Comparison of ENCODE assay signal across 9 mouse cellular contexts in genomic region chr2:28622521-28623124, GRCm38 (mm10). TPM values are rescaled to one million over a fixed set of nuclear protein-coding genes. Genes with fewer than 3 reads are reported as not detected.
A peak's percentile ranks its signal among the peaks of the same experiment; 100 is the strongest.
DNase-seq lines count a peak whose midpoint lies in the region; ATAC-seq and TF ChIP-seq lines count a peak whose summit lies in the region.
"Had no signal": no experiment of that assay in that cellular context is flagged by ENCODE, and none has a peak within 500 bp of the region (broad histone marks: within the 10 kb centered on the region; RNA-seq: fewer than 3 reads in every experiment).

No protein-coding gene starts in this region.

- peak; percentile 74 to 78 for DNase-seq in cerebellum, postnatal 10 days
- no peak for DNase-seq in cerebellum, adult 11-12 months
- DNase-seq in layer of hippocampus, postnatal 10 days (ENCODE audit: low spot score in 2 of 2), result peak; percentile 20 to 31
- no peak for DNase-seq in layer of hippocampus, adult 8-10 months (ENCODE audit: low spot score in 2 of 2)
- peak; percentile 70 for DNase-seq in limb, embryonic 11.5 days (ENCODE audit: low spot score)
- no peak for DNase-seq in left cerebral cortex, postnatal 36 days (ENCODE audit: low spot score in 2 of 2)

- peak; percentile 96 for TF ChIP-seq CTCF in bone marrow macrophage, adult 2 months (IDR thresholded peaks at IDR 0.05; ENCODE audit: low read depth, low read length)
- TF ChIP-seq CTCF in olfactory bulb, adult 2 months (IDR thresholded peaks at IDR 0.05; ENCODE audit: insufficient read depth, low read depth, low read length), result 0 out of 2 replicates have a peak, but pooled peaks have one; percentile 46

- no peak for TF ChIP-seq POLR2A in bone marrow macrophage, adult 2 months (IDR thresholded peaks at IDR 0.05; ENCODE audit: borderline replicate concordance, low read depth, low read length)
- no peak for TF ChIP-seq POLR2A in olfactory bulb, adult 2 months (IDR thresholded peaks at IDR 0.05; ENCODE audit: insufficient read depth, low read depth, low read length)

- no peak overlapping the region for H3K9ac ChIP-seq in limb, embryonic 11.5 days (ENCODE audit: low read length)

- H3K27me3 ChIP-seq in limb, embryonic 11.5 days (ENCODE audit: control insufficient read depth, insufficient read depth, low read length), result peaks cover 20% of the 10 kb centered on the region

- peaks cover 13% of the 10 kb centered on the region; the same call in 1 of the 2 replicates for H3K4me1 ChIP-seq in bone marrow macrophage, adult 2 months (ENCODE audit: control insufficient read depth, insufficient read depth, low read length)
- H3K4me1 ChIP-seq in limb, embryonic 11.5 days (ENCODE audit: control insufficient read depth, insufficient read depth, low read length), result no peaks in the 10 kb centered on the region
- no peaks in the 10 kb centered on the region for H3K4me1 ChIP-seq in olfactory bulb, adult 2 months (ENCODE audit: control insufficient read depth, insufficient read depth, low read length)

- H3K36me3 ChIP-seq in limb, embryonic 11.5 days (ENCODE audit: control insufficient read depth, insufficient read depth, low read length), result no peaks in the 10 kb centered on the region

- H3K27ac ChIP-seq in bone marrow macrophage, adult 2 months (ENCODE audit: insufficient read depth, low read depth, low read length), result no peak overlapping the region
- no peak overlapping the region for H3K27ac ChIP-seq in limb, embryonic 11.5 days (replicated peaks; ENCODE audit: low read depth, low read length)
- H3K27ac ChIP-seq in olfactory bulb, adult 2 months (ENCODE audit: insufficient read depth, low read depth, low read length), result no peak overlapping the region

- 22% methylated on average over 10 of the region's 10 CpGs for WGBS in limb, embryonic 11.5 days
- 25% methylated on average over 10 of the region's 10 CpGs for WGBS in olfactory bulb, adult 2 months

- no peak overlapping the region for H3K4me2 ChIP-seq in limb, embryonic 11.5 days (ENCODE audit: low read depth, severe bottlenecking)

- no peak overlapping the region for H3K4me3 ChIP-seq in bone marrow macrophage, adult 2 months (ENCODE audit: insufficient read depth, low read length)
- H3K4me3 ChIP-seq in limb, embryonic 11.5 days (ENCODE audit: low read depth, low read length), result no peak overlapping the region
- H3K4me3 ChIP-seq in olfactory bulb, adult 2 months (ENCODE audit: insufficient read depth, low read depth, low read length), result no peak overlapping the region

- intact Hi-C loops in left cerebral cortex, postnatal 36 days (cut with DNase I), result loop anchor here (2.0 kb wide), 1 partner anchor 30 kb away; no protein-coding TSS in a partner anchor

- no peak for ATAC-seq in limb, embryonic 11.5 days (ENCODE audit: insufficient number of reproducible peaks, low FRiP score, low TSS enrichment, low read depth)

- H3K9me3 ChIP-seq in limb, embryonic 11.5 days (ENCODE audit: control insufficient read depth, low read length), result no peaks in the 10 kb centered on the region

RNA-seq across cellular contexts. Expression of gene Gfi1b, which starts 0.8 kb away (rescaled TPM):
- total RNA-seq in layer of hippocampus, postnatal 10 days (2021), result not detected
- not detected for total RNA-seq in layer of hippocampus, adult 8-10 months (2022)
- polyA plus RNA-seq in bone marrow macrophage, adult 2 months (2012; ENCODE audit: insufficient read depth, insufficient read length, missing spikeins), result 0.55 TPM in 1 of 2 replicates, not detected in the other
- polyA plus RNA-seq in limb, embryonic 11.5 days (2014; fragmentation: Nextera tagmentation; extraction: Ambion mirVana), result 0.77 and 2.2 TPM in 2 replicates
- polyA plus RNA-seq in olfactory bulb, adult 2 months (2012; ENCODE audit: insufficient read depth, insufficient read length, low replicate concordance, missing spikeins), result not detected in 2 replicates
- total RNA-seq in left cerebral cortex, postnatal 36 days (2021), result not detected
- total RNA-seq: left cerebral cortex, postnatal 10 days had no signal

RNA-seq across cellular contexts. Expression of gene Tsc1, which starts 18.4 kb away (rescaled TPM):
- 10 to 100 TPM; 43.8 to 44.8 TPM for total RNA-seq in layer of hippocampus, postnatal 10 days (2021)
- total RNA-seq in layer of hippocampus, adult 8-10 months (2022), result 10 to 100 TPM; 42.0 to 55.4 (median 49.8) TPM
- 19.0 and 21.4 TPM in 2 replicates for polyA plus RNA-seq in bone marrow macrophage, adult 2 months (2012; ENCODE audit: insufficient read depth, insufficient read length, missing spikeins)
- polyA plus RNA-seq in limb, embryonic 11.5 days (2014; fragmentation: Nextera tagmentation; extraction: Ambion mirVana), result 23.2 and 23.6 TPM in 2 replicates
- not detected in 2 replicates for polyA plus RNA-seq in olfactory bulb, adult 2 months (2012; ENCODE audit: insufficient read depth, insufficient read length, low replicate concordance, missing spikeins)
- total RNA-seq in left cerebral cortex, postnatal 36 days (2021), result 10 to 100 TPM; 48.4 to 60.7 TPM

RNA-seq across cellular contexts. Expression of gene Gtf3c5, which starts 39.1 kb away (rescaled TPM):
- 10 to 100 TPM; 19.2 to 19.5 TPM for total RNA-seq in layer of hippocampus, postnatal 10 days (2021)
- total RNA-seq in layer of hippocampus, adult 8-10 months (2022), result 10 to 100 TPM; 18.6 to 21.2 (median 19.5) TPM
- 11.3 and 12.9 TPM in 2 replicates for polyA plus RNA-seq in bone marrow macrophage, adult 2 months (2012; ENCODE audit: insufficient read depth, insufficient read length, missing spikeins)
- 48.6 and 48.9 TPM in 2 replicates for polyA plus RNA-seq in limb, embryonic 11.5 days (2014; fragmentation: Nextera tagmentation; extraction: Ambion mirVana)
- polyA plus RNA-seq in olfactory bulb, adult 2 months (2012; ENCODE audit: insufficient read depth, insufficient read length, low replicate concordance, missing spikeins), result not detected in 2 replicates
- 10 to 100 TPM; 17.9 to 18.6 TPM for total RNA-seq in left cerebral cortex, postnatal 36 days (2021)

RNA-seq across cellular contexts. Expression of gene Cel, which starts 59.4 kb away (rescaled TPM):
- total RNA-seq in layer of hippocampus, postnatal 10 days (2021), result not detected
- total RNA-seq in layer of hippocampus, adult 8-10 months (2022), result not detected
- not detected in 2 replicates for polyA plus RNA-seq in bone marrow macrophage, adult 2 months (2012; ENCODE audit: insufficient read depth, insufficient read length, missing spikeins)
- not detected in 2 replicates for polyA plus RNA-seq in limb, embryonic 11.5 days (2014; fragmentation: Nextera tagmentation; extraction: Ambion mirVana)
- polyA plus RNA-seq in olfactory bulb, adult 2 months (2012; ENCODE audit: insufficient read depth, insufficient read length, low replicate concordance, missing spikeins), result not detected in 2 replicates
- not detected for total RNA-seq in left cerebral cortex, postnatal 36 days (2021)
- total RNA-seq: left cerebral cortex, postnatal 10 days had no signal

Comparison
In these comparisons a context has a peak if more than half of its experiments do, and no peak if none do; other contexts are left out.
1. DNase-seq: peak in cerebellum, postnatal 10 days (2 of 2), layer of hippocampus, postnatal 10 days (2 of 2) and limb, embryonic 11.5 days (single experiment); none in cerebellum, adult 11-12 months (single experiment), layer of hippocampus, adult 8-10 months (0 of 2) and left cerebral cortex, postnatal 36 days (0 of 2).